Mouse (Mus musculus): ENCODE data around the gene Nat8f4. TPM values are rescaled to one million over a fixed set of nuclear protein-coding genes. Genes with fewer than 3 reads are reported as not detected.
"Not testable (repeated sequence)": the region's sequence is repeated elsewhere in the genome, so short reads cannot be mapped to it uniquely, and the experiment has no call there.

Nat8f4 gene
- polyA plus RNA-seq, 1 experiment from 2014 or later = 4.1 TPM

DNA sequence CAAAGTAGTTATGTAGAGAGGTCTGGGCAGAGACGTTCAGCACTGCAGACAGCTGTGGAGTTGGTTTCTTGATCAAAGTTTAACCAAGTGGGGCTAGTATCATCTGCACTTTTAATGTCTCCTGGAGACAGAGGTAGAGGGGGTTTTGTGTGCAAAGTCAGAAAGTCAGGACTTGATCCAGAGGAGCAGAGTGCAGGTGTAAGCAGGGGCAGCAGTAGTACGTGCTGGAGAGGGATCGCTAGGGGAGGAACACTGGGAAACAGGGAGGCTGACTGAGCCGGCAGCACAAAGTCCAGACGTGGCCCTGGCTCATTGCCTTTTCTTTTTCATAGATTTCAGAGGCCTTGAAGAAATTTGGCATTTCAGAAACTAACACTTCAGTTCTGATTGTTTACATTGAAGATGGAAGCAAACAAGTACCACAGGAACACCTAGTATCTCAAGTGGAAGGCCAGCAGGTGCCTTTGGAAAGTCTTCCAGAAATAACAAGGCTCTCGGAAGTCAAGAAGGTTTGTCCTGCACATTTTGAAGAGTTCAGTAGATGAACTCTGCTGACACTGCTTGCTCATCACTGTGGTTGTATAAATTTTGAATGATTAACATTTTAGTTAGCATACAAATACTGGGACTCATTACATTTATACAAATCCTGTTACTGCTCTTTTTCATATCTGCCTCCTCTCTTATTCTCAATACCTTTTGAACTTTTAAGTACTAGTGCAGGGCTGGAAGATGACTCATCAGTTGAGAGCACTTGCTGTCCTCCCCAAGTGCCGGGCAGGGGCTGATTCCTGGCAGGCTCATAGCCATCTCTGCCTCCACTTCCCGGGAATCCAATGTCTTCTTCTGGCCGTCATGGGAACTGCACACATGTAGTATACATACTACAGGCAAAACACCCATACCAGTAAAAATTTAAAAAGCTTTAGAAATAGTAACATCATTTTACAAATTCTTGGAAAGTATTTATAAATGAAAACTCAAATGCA, 23.1 kb upstream of the Nat8f4 start:
- Histone ChIP-seq H3K4me1 (ENCODE audit: control insufficient read depth, insufficient read depth, low read length) (no peaks in the 10 kb centered on the region), H3K9me3 (replicated peaks; ENCODE audit: control insufficient read depth, low read length) (no peaks in the 10 kb centered on the region), H3K27ac (replicated peaks; ENCODE audit: low read depth, low read length) (no peak overlapping the region), H3K36me3 (replicated peaks; ENCODE audit: control insufficient read depth, insufficient read depth, low read depth, low read length) (no peaks in the 10 kb centered on the region; the same call in 1 of the 2 replicates), H3K4me2 (ENCODE audit: low read depth, low read length) (no peak overlapping the region), H3K9ac (replicated peaks; ENCODE audit: low read length) (no peak overlapping the region), H3K27me3 (ENCODE audit: control insufficient read depth, insufficient read depth, low read length) (no peaks in the 10 kb centered on the region), H3K4me3 (ENCODE audit: low read depth, low read length) (no peak overlapping the region)
- 90% methylated on average over 9 of the region's 9 CpGs for WGBS
- no peak for ATAC-seq (replicated peaks; ENCODE audit: insufficient number of reproducible peaks, low FRiP score, low TSS enrichment, low read depth)
- no peak for DNase-seq (ENCODE audit: low spot score)

DNA sequence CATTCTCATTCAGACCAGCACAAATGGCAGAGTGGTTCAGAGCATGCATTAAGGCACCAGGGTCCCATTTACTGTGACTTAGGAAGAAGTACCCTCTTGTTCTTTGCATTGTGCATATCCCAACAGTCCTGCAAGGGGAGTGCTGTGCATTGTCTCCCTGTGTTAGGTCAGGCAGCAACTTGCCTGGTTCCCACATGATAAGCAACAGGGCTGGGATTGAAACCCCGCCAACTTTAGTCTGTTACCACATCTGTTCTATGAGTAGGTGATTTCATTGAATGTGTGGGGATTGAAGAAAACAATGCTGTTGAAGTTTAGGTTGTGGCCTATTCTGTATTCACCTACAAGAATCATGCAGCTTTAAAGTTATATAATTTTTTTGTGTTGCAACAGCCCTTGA, 22.0 kb upstream of the Nat8f4 start:
- Histone ChIP-seq H3K27me3 (ENCODE audit: control insufficient read depth, insufficient read depth, low read length) (no peaks in the 10 kb centered on the region), H3K9ac (replicated peaks; ENCODE audit: low read length) (no peak overlapping the region), H3K4me2 (ENCODE audit: low read depth, low read length) (no peak overlapping the region), H3K9me3 (replicated peaks; ENCODE audit: control insufficient read depth, low read length) (no peaks in the 10 kb centered on the region), H3K4me1 (ENCODE audit: control insufficient read depth, insufficient read depth, low read length) (no peaks in the 10 kb centered on the region), H3K27ac (replicated peaks; ENCODE audit: low read depth, low read length) (no peak overlapping the region), H3K36me3 (replicated peaks; ENCODE audit: control insufficient read depth, insufficient read depth, low read depth, low read length) (no peaks in the 10 kb centered on the region), H3K4me3 (ENCODE audit: low read depth, low read length) (no peak overlapping the region)
- DNase-seq (ENCODE audit: low spot score) = no peak
- 84% methylated on average over 1 of the region's 1 CpGs for WGBS
- ATAC-seq (replicated peaks; ENCODE audit: insufficient number of reproducible peaks, low FRiP score, low TSS enrichment, low read depth) = no peak

DNA sequence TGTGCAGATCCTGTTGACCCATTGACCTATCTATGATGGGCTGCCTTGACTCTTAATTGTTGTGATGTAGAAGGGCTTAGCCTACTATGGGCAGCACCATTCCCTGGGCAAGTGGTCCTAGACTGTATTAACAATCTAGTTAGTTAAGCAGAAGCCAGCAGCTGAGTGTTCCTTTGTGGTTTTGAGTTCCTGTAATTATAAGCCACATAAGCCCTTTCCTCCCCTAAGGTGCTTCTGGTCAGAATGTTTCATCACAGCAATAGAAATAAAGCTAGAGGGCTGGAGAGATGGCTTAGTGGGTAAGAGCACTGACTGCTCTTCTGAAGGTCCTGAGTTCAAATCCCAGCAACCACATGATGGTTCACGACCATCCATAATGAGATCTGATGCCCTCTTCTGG, 19.0 kb upstream of the Nat8f4 start:
- no peak overlapping the region for H3K4me3 ChIP-seq (ENCODE audit: low read depth, low read length)
- no peaks in the 10 kb centered on the region for H3K9me3 ChIP-seq (replicated peaks; ENCODE audit: control insufficient read depth, low read length)
- no peak overlapping the region for H3K9ac ChIP-seq (replicated peaks; ENCODE audit: low read length)
- no peaks in the 10 kb centered on the region for H3K27me3 ChIP-seq (ENCODE audit: control insufficient read depth, insufficient read depth, low read length)
- ATAC-seq (replicated peaks; ENCODE audit: insufficient number of reproducible peaks, low FRiP score, low TSS enrichment, low read depth) (no peak), DNase-seq (ENCODE audit: low spot score) (no peak)
- 86% methylated on average over 1 of the region's 1 CpGs for WGBS
- no peaks in the 10 kb centered on the region; the same call in 1 of the 2 replicates for H3K36me3 ChIP-seq (replicated peaks; ENCODE audit: control insufficient read depth, insufficient read depth, low read depth, low read length)
- no peak overlapping the region for H3K27ac ChIP-seq (replicated peaks; ENCODE audit: low read depth, low read length)
- H3K4me1 ChIP-seq (ENCODE audit: control insufficient read depth, insufficient read depth, low read length) = no peaks in the 10 kb centered on the region
- no peak overlapping the region for H3K4me2 ChIP-seq (ENCODE audit: low read depth, low read length)

DNA sequence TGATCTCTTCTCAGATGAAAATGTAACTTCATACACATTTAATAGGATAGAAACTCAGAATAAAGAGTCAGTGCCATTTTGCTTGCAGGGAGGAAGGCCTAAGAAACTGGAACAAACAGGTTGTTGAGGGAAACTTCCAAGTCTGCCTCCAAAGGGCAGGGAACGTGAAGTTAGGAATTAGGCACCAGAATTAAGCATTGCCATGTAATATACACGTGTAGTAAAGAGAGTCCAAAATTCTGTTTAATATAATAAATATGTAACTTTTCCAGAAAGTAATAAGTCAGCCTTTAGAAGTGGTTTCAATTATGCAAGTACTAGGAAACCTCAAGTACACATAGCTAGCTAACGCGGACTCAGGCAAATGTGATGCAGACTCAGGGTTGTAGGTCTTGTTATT, 14.7 kb upstream of the Nat8f4 start:
- no peak overlapping the region for H3K9ac ChIP-seq (replicated peaks; ENCODE audit: low read length)
- 95% methylated on average over 4 of the region's 4 CpGs for WGBS
- H3K4me2 ChIP-seq (ENCODE audit: low read depth, low read length) = no peak overlapping the region
- no peaks in the 10 kb centered on the region; the same call in 1 of the 2 replicates for H3K36me3 ChIP-seq (replicated peaks; ENCODE audit: control insufficient read depth, insufficient read depth, low read depth, low read length)
- H3K27ac ChIP-seq (replicated peaks; ENCODE audit: low read depth, low read length) = no peak overlapping the region
- no peaks in the 10 kb centered on the region for H3K9me3 ChIP-seq (replicated peaks; ENCODE audit: control insufficient read depth, low read length)
- no peaks in the 10 kb centered on the region for H3K27me3 ChIP-seq (ENCODE audit: control insufficient read depth, insufficient read depth, low read length)
- no peak overlapping the region for H3K4me3 ChIP-seq (ENCODE audit: low read depth, low read length)
- ATAC-seq (replicated peaks; ENCODE audit: insufficient number of reproducible peaks, low FRiP score, low TSS enrichment, low read depth) (no peak), DNase-seq (ENCODE audit: low spot score) (no peak)
- H3K4me1 ChIP-seq (ENCODE audit: control insufficient read depth, insufficient read depth, low read length) = no peaks in the 10 kb centered on the region

DNA sequence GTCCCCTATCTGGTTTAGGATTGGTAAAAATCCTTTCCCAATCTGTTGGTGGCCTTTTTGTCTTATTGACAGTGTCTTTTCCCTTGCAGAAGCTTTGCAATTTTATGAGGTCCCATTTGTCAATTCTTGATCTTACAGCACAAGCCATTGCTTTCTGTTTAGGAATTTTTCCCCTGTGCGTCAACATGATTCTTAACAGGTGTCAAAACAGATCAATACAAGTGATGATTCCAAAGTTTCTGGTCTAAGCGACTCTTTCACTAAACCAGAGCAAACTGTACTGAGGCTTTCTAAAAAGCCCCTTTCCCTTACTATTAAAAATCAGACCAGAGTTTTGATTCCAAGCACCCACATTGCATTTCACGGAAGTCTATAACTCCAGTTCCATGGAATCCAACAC, 13.7 kb upstream of the Nat8f4 start:
- not testable (repeated sequence) for H3K27me3 ChIP-seq (ENCODE audit: control insufficient read depth, insufficient read depth, low read length); DNase-seq (ENCODE audit: low spot score); ATAC-seq (replicated peaks; ENCODE audit: insufficient number of reproducible peaks, low FRiP score, low TSS enrichment, low read depth); H3K9ac ChIP-seq (replicated peaks; ENCODE audit: low read length); H3K36me3 ChIP-seq (replicated peaks; ENCODE audit: control insufficient read depth, insufficient read depth, low read depth, low read length); H3K4me1 ChIP-seq (ENCODE audit: control insufficient read depth, insufficient read depth, low read length); H3K4me2 ChIP-seq (ENCODE audit: low read depth, low read length); H3K9me3 ChIP-seq (replicated peaks; ENCODE audit: control insufficient read depth, low read length); H3K4me3 ChIP-seq (ENCODE audit: low read depth, low read length); H3K27ac ChIP-seq (replicated peaks; ENCODE audit: low read depth, low read length)
- 92% methylated on average over 3 of the region's 3 CpGs for WGBS

DNA sequence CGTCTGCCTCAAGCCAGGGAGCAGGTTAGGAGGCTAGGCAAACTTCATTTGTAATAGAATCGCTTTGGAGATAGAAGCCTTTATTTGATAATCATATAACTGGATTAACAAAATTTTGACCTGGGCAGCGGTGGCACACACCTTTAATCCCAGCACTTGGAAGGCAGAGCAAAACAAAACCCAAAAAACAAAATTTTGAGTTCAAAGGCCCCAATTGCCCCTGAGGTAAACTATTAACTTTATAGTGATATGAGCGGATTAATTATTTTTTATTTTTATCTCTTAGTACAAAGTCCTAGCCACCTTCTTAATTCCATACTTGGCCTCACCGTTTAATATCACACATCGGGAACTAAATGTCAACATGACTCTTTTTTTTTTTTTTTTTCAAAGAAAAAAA, 11.9 kb upstream of the Nat8f4 start:
- Histone ChIP-seq H3K4me2 (ENCODE audit: low read depth, low read length) (peak overlapping the region; percentile 66), H3K9ac (replicated peaks; ENCODE audit: low read length) (peak overlapping the region; percentile 61), H3K4me3 (ENCODE audit: low read depth, low read length) (peak overlapping the region; percentile 52), H3K36me3 (replicated peaks; ENCODE audit: control insufficient read depth, insufficient read depth, low read depth, low read length) (no peaks in the 10 kb centered on the region; the same call in 1 of the 2 replicates), H3K9me3 (replicated peaks; ENCODE audit: control insufficient read depth, low read length) (no peaks in the 10 kb centered on the region), H3K4me1 (ENCODE audit: control insufficient read depth, insufficient read depth, low read length) (no peaks in the 10 kb centered on the region), H3K27me3 (ENCODE audit: control insufficient read depth, insufficient read depth, low read length) (no peaks in the 10 kb centered on the region), H3K27ac (replicated peaks; ENCODE audit: low read depth, low read length) (no peak overlapping the region)
- DNase-seq (ENCODE audit: low spot score) = no peak
- 82% methylated on average over 6 of the region's 6 CpGs for WGBS
- ATAC-seq (replicated peaks; ENCODE audit: insufficient number of reproducible peaks, low FRiP score, low TSS enrichment, low read depth) = no peak

DNA sequence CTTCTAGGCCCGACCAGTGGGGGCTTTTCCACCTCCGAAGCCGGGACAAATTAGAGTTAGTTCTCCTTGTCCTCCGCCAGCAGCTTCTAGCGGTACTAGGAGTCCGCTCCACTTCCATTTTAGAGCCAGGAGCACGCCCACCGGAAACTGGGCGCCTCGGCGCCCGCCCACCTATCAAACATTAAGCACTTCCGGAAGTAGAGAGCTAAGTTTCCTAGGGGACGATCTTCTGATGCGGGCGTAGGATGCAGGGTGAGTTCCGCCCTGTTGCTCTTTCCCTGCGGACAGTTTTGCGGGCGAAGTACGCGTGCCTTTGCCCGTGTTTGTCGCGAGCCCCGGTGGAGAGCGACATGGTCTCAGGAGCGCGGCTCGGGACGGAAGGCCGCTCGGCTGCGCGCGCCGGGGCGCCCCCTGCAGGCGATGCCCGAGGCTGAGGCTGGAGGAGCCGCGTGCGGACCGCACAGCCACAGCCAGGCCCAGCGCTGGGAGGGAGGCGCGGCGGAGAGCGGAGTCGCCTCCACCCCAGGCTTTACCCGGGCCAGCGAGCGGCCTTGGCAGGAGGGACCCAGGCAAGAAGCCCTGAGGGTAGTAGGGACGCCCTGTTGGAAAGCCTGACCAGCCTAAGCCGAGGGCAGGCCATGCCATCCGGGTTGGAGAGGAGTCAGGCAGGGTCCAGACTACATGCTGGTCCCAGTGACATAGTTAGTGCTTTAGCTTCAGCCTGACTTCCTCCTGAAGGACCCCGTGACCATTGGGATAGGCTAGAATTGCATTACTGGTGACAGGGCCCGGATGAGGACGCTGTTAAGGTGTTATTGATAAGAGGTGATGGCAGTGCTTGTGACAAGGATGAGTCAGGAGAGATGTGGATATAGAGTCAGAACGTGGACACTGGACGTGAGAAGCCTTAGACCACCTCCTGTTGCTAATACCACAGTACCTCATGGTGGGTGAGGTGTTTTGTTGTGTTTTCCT, 11.1 kb upstream of the Nat8f4 start, which contains the start of gene Nat8f1:
TSS of gene Nat8f1 (minus strand) at position 149 of the 975 bp plus-strand sequence.
- DNase-seq (ENCODE audit: low spot score) (peak; percentile 92), ATAC-seq (replicated peaks; ENCODE audit: insufficient number of reproducible peaks, low FRiP score, low TSS enrichment, low read depth) (peak; percentile 97)
- 1% methylated on average over 58 of the region's 61 CpGs for WGBS
- H3K36me3 ChIP-seq (replicated peaks; ENCODE audit: control insufficient read depth, insufficient read depth, low read depth, low read length); H3K4me1 ChIP-seq (ENCODE audit: control insufficient read depth, insufficient read depth, low read length); H3K27me3 ChIP-seq (ENCODE audit: control insufficient read depth, insufficient read depth, low read length); H3K9me3 ChIP-seq (replicated peaks; ENCODE audit: control insufficient read depth, low read length): not testable (repeated sequence)
- Histone ChIP-seq H3K9ac (replicated peaks; ENCODE audit: low read length) (peak within 1 kb of the TSS; percentile 61), H3K4me2 (ENCODE audit: low read depth, low read length) (peak within 1 kb of the TSS; percentile 66), H3K27ac (replicated peaks; ENCODE audit: low read depth, low read length) (peak within 1 kb of the TSS; percentile 31; the same call in 1 of the 2 replicates), H3K4me3 (ENCODE audit: low read depth, low read length) (peak within 1 kb of the TSS; percentile 52)
